Mouse (Mus musculus): ENCODE measurements around the gene Akt3. TPM values are rescaled to one million over a fixed set of nuclear protein-coding genes. Genes with fewer than 3 reads are reported as not detected.

Akt3 gene
- polyA plus RNA-seq, 1 experiment from 2014 or later = 4.4 TPM

- 0 out of 2 replicates have a peak, but pooled peaks cover 9% of the 10 kb centered on the region for H3K4me1 ChIP-seq (ENCODE audit: insufficient read depth, low read length)
- H3K36me3 ChIP-seq (ENCODE audit: insufficient read depth, low read length) = no peaks in the 10 kb centered on the region
- WGBS = 31% methylated on average over 11 of the region's 11 CpGs
- H3K4me3 ChIP-seq (ENCODE audit: low read length) = peak overlapping the region; percentile 11; the same call in 1 of the 2 replicates
- ATAC-seq (ENCODE audit: low FRiP score, low TSS enrichment) = peak; percentile 81; the same call in 1 of the 2 replicates
- H3K27me3 ChIP-seq (ENCODE audit: insufficient read depth, low read length) = no peaks in the 10 kb centered on the region
- H3K9ac ChIP-seq (replicated peaks; ENCODE audit: low read length) = no peak overlapping the region
- H3K4me2 ChIP-seq (replicated peaks; ENCODE audit: low read depth, low read length) = 0 out of 2 replicates have a peak overlapping the region, but pooled peaks have one; percentile 21
- H3K9me3 ChIP-seq (ENCODE audit: low read length) = no peaks in the 10 kb centered on the region
- H3K27ac ChIP-seq (ENCODE audit: low read length) = peak overlapping the region; percentile 12; the same call in 1 of the 2 replicates
Measured at GRCm38 (mm10) chr1:177150344-177151021, 107.5 kb downstream of the Akt3 start.

GRCm38 (mm10) chr1:177148746-177149145, 109.3 kb downstream of the Akt3 start:
- Histone ChIP-seq H3K9ac (replicated peaks; ENCODE audit: low read length) (no peak overlapping the region), H3K4me2 (replicated peaks; ENCODE audit: low read depth, low read length) (no peak overlapping the region), H3K27ac (ENCODE audit: low read length) (no peak overlapping the region), H3K4me3 (ENCODE audit: low read length) (no peak overlapping the region), H3K4me1 (ENCODE audit: insufficient read depth, low read length) (0 out of 2 replicates have a peak, but pooled peaks cover 9% of the 10 kb centered on the region), H3K36me3 (ENCODE audit: insufficient read depth, low read length) (no peaks in the 10 kb centered on the region), H3K9me3 (ENCODE audit: low read length) (no peaks in the 10 kb centered on the region), H3K27me3 (ENCODE audit: insufficient read depth, low read length) (no peaks in the 10 kb centered on the region)
- 61% methylated on average over 2 of the region's 2 CpGs for WGBS
- no peak for ATAC-seq (ENCODE audit: low FRiP score, low TSS enrichment)

GRCm38 (mm10) chr1:177141468-177141867, 116.5 kb downstream of the Akt3 start:
- Histone ChIP-seq H3K36me3 (ENCODE audit: insufficient read depth, low read length) (no peaks in the 10 kb centered on the region), H3K27me3 (ENCODE audit: insufficient read depth, low read length) (no peaks in the 10 kb centered on the region), H3K9me3 (ENCODE audit: low read length) (no peaks in the 10 kb centered on the region), H3K4me2 (replicated peaks; ENCODE audit: low read depth, low read length) (no peak overlapping the region), H3K4me3 (ENCODE audit: low read length) (no peak overlapping the region), H3K4me1 (ENCODE audit: insufficient read depth, low read length) (no peaks in the 10 kb centered on the region), H3K27ac (ENCODE audit: low read length) (no peak overlapping the region), H3K9ac (replicated peaks; ENCODE audit: low read length) (no peak overlapping the region)
- 90% methylated on average over 2 of the region's 2 CpGs for WGBS
- ATAC-seq (ENCODE audit: low FRiP score, low TSS enrichment) = no peak

GRCm38 (mm10) chr1:177139652-177140051, 118.4 kb downstream of the Akt3 start:
- Histone ChIP-seq H3K36me3 (ENCODE audit: insufficient read depth, low read length) (no peaks in the 10 kb centered on the region), H3K27ac (ENCODE audit: low read length) (no peak overlapping the region), H3K9me3 (ENCODE audit: low read length) (no peaks in the 10 kb centered on the region), H3K9ac (replicated peaks; ENCODE audit: low read length) (no peak overlapping the region), H3K27me3 (ENCODE audit: insufficient read depth, low read length) (no peaks in the 10 kb centered on the region), H3K4me3 (ENCODE audit: low read length) (no peak overlapping the region), H3K4me2 (replicated peaks; ENCODE audit: low read depth, low read length) (no peak overlapping the region), H3K4me1 (ENCODE audit: insufficient read depth, low read length) (no peaks in the 10 kb centered on the region)
- no peak for ATAC-seq (ENCODE audit: low FRiP score, low TSS enrichment)
- 84% methylated on average over 6 of the region's 6 CpGs for WGBS

GRCm38 (mm10) chr1:177131458-177131857, 126.5 kb downstream of the Akt3 start:
- no peaks in the 10 kb centered on the region for H3K27me3 ChIP-seq (ENCODE audit: insufficient read depth, low read length)
- H3K4me2 ChIP-seq (replicated peaks; ENCODE audit: low read depth, low read length) = no peak overlapping the region
- H3K9me3 ChIP-seq (ENCODE audit: low read length) = no peaks in the 10 kb centered on the region; the same call in 1 of the 2 replicates
- no peak overlapping the region for H3K27ac ChIP-seq (ENCODE audit: low read length)
- 0 out of 2 replicates have a peak, but pooled peaks cover 2% of the 10 kb centered on the region for H3K36me3 ChIP-seq (ENCODE audit: insufficient read depth, low read length)
- no peak overlapping the region for H3K9ac ChIP-seq (replicated peaks; ENCODE audit: low read length)
- H3K4me1 ChIP-seq (ENCODE audit: insufficient read depth, low read length) = no peaks in the 10 kb centered on the region
- H3K4me3 ChIP-seq (ENCODE audit: low read length) = no peak overlapping the region
- WGBS = 67% methylated on average over 2 of the region's 2 CpGs
- ATAC-seq (ENCODE audit: low FRiP score, low TSS enrichment) = no peak

GRCm38 (mm10) chr1:177126674-177127073, 131.3 kb downstream of the Akt3 start:
- no peak overlapping the region for H3K4me2 ChIP-seq (replicated peaks; ENCODE audit: low read depth, low read length)
- no peak overlapping the region for H3K4me3 ChIP-seq (ENCODE audit: low read length)
- H3K36me3 ChIP-seq (ENCODE audit: insufficient read depth, low read length) = 0 out of 2 replicates have a peak, but pooled peaks cover 2% of the 10 kb centered on the region
- no peak overlapping the region for H3K9ac ChIP-seq (replicated peaks; ENCODE audit: low read length)
- 86% methylated on average over 8 of the region's 8 CpGs for WGBS
- H3K4me1 ChIP-seq (ENCODE audit: insufficient read depth, low read length) = no peaks in the 10 kb centered on the region
- no peaks in the 10 kb centered on the region for H3K27me3 ChIP-seq (ENCODE audit: insufficient read depth, low read length)
- H3K9me3 ChIP-seq (ENCODE audit: low read length) = no peaks in the 10 kb centered on the region; the same call in 1 of the 2 replicates
- H3K27ac ChIP-seq (ENCODE audit: low read length) = no peak overlapping the region
- ATAC-seq (ENCODE audit: low FRiP score, low TSS enrichment) = no peak

GRCm38 (mm10) chr1:177110665-177111271, 147.2 kb downstream of the Akt3 start:
- Histone ChIP-seq H3K27me3 (ENCODE audit: insufficient read depth, low read length) (no peaks in the 10 kb centered on the region), H3K4me3 (ENCODE audit: low read length) (no peak overlapping the region), H3K4me2 (replicated peaks; ENCODE audit: low read depth, low read length) (no peak overlapping the region), H3K9ac (replicated peaks; ENCODE audit: low read length) (no peak overlapping the region), H3K27ac (ENCODE audit: low read length) (no peak overlapping the region), H3K36me3 (ENCODE audit: insufficient read depth, low read length) (no peaks in the 10 kb centered on the region), H3K4me1 (ENCODE audit: insufficient read depth, low read length) (peaks cover 6% of the 10 kb centered on the region; the same call in 1 of the 2 replicates), H3K9me3 (ENCODE audit: low read length) (no peaks in the 10 kb centered on the region)
- ATAC-seq (ENCODE audit: low FRiP score, low TSS enrichment) = peak; percentile 39; the same call in 1 of the 2 replicates
- 73% methylated on average over 2 of the region's 2 CpGs for WGBS

GRCm38 (mm10) chr1:177090465-177090864, 167.5 kb downstream of the Akt3 start:
- Histone ChIP-seq H3K27ac (ENCODE audit: low read length) (no peak overlapping the region), H3K36me3 (ENCODE audit: insufficient read depth, low read length) (no peaks in the 10 kb centered on the region), H3K4me2 (replicated peaks; ENCODE audit: low read depth, low read length) (no peak overlapping the region), H3K9ac (replicated peaks; ENCODE audit: low read length) (no peak overlapping the region), H3K4me3 (ENCODE audit: low read length) (no peak overlapping the region), H3K9me3 (ENCODE audit: low read length) (no peaks in the 10 kb centered on the region), H3K4me1 (ENCODE audit: insufficient read depth, low read length) (no peaks in the 10 kb centered on the region), H3K27me3 (ENCODE audit: insufficient read depth, low read length) (no peaks in the 10 kb centered on the region)
- no peak for ATAC-seq (ENCODE audit: low FRiP score, low TSS enrichment)
- 92% methylated on average over 5 of the region's 5 CpGs for WGBS

GRCm38 (mm10) chr1:177089515-177089914, 168.5 kb downstream of the Akt3 start:
- Histone ChIP-seq H3K27ac (ENCODE audit: low read length) (no peak overlapping the region), H3K4me3 (ENCODE audit: low read length) (no peak overlapping the region), H3K27me3 (ENCODE audit: insufficient read depth, low read length) (no peaks in the 10 kb centered on the region), H3K36me3 (ENCODE audit: insufficient read depth, low read length) (no peaks in the 10 kb centered on the region), H3K9ac (replicated peaks; ENCODE audit: low read length) (no peak overlapping the region), H3K4me1 (ENCODE audit: insufficient read depth, low read length) (no peaks in the 10 kb centered on the region), H3K9me3 (ENCODE audit: low read length) (no peaks in the 10 kb centered on the region), H3K4me2 (replicated peaks; ENCODE audit: low read depth, low read length) (no peak overlapping the region)
- WGBS = 59% methylated on average over 3 of the region's 3 CpGs
- ATAC-seq (ENCODE audit: low FRiP score, low TSS enrichment) = no peak

GRCm38 (mm10) chr1:177089048-177089447, 169.0 kb downstream of the Akt3 start:
- no peaks in the 10 kb centered on the region for H3K9me3 ChIP-seq (ENCODE audit: low read length)
- H3K9ac ChIP-seq (replicated peaks; ENCODE audit: low read length) = no peak overlapping the region
- no peak for ATAC-seq (ENCODE audit: low FRiP score, low TSS enrichment)
- WGBS = 67% methylated on average over 4 of the region's 4 CpGs
- no peak overlapping the region for H3K4me2 ChIP-seq (replicated peaks; ENCODE audit: low read depth, low read length)
- no peak overlapping the region for H3K27ac ChIP-seq (ENCODE audit: low read length)
- no peaks in the 10 kb centered on the region for H3K36me3 ChIP-seq (ENCODE audit: insufficient read depth, low read length)
- no peaks in the 10 kb centered on the region for H3K27me3 ChIP-seq (ENCODE audit: insufficient read depth, low read length)
- H3K4me1 ChIP-seq (ENCODE audit: insufficient read depth, low read length) = no peaks in the 10 kb centered on the region
- H3K4me3 ChIP-seq (ENCODE audit: low read length) = no peak overlapping the region

All from kidney, embryonic 16.5 days (tissue).